Mouse (Mus musculus) urinary bladder, postnatal 4 days (tissue): ENCODE data around the gene Tram1l1.
A peak's percentile ranks its signal among the peaks of the same experiment; 100 is the strongest.
"Not testable (repeated sequence)": the region's sequence is repeated elsewhere in the genome, so short reads cannot be mapped to it uniquely, and the experiment has no call there.

ENCODE experiments used
- DNase-seq, 2 experiments: peaks; one replicate each; pipeline ENCODE4 v3.0.0; 2021 to 2022; ENCODE audit warnings: low spot score in 2 of 2

The Tram1l1 gene

GRCm38 (mm10) chr3:124320821-124321576, at the start of gene Tram1l1:
Tram1l1 (plus strand) TSS chr3:124320855.
- DNase-seq: peak; percentile 47 to 61

GRCm38 (mm10) chr3:124271229-124271628, 49.4 kb upstream of the Tram1l1 start:
- no peak for DNase-seq

DNA sequence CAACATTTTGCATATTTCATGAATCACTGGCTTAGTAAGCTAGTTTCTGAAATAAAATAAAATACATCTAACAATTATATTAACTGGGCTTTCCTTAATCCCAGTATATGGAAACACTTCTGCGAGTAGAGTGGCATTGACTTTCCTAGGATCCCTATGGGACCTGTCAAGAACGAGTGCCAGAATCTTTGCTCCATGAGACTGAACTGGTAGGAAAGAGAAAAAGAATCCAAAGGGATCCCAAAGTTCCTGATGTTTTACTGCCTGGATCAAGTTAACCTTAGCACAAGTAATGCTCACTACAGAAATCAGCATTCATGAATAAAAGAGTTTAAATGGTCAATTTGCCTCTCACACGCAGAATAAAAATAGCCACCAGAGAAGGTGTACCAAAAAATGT, 49.0 kb upstream of the Tram1l1 start:
- no peak for DNase-seq

DNA sequence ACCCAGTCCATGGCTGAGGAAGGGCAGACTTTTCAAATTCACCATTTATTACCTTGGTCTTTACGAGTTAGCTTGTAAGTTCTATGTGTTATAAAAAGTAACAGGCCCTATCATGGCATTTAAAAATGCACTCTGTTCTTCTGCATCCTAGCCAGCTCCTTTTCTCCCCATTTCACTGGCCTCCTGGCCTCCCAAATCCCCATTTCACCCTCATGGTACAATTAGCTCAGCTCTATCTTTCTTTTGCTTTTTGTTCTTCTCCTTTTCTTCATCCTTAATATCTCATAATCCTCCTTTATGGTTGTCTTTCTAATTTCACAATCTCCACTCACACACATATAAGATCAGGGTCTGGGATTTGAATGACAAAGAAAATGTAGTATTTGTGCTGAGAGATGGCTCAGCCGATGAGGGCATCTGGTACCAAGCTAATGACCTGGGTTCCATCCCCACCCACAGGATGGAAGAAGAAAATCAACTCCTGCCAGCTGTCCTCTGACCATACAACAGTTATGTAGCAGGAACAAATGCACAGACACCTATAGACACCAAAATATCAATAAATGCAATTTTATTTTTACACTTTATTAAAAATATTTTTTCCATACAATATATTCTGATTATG, 48.1 kb upstream of the Tram1l1 start:
- no peak for DNase-seq

- DNase-seq: not testable (repeated sequence)
Observed at GRCm38 (mm10) chr3:124274928-124275609, 45.6 kb upstream of the Tram1l1 start.

GRCm38 (mm10) chr3:124288936-124289335, 31.7 kb upstream of the Tram1l1 start:
- DNase-seq: not testable (repeated sequence)

- DNase-seq: no peak
Observed at GRCm38 (mm10) chr3:124319254-124319653, 1.4 kb upstream of the Tram1l1 start.

GRCm38 (mm10) chr3:124320398-124320797, 257 bp upstream of the Tram1l1 start:
- DNase-seq: no peak

DNA sequence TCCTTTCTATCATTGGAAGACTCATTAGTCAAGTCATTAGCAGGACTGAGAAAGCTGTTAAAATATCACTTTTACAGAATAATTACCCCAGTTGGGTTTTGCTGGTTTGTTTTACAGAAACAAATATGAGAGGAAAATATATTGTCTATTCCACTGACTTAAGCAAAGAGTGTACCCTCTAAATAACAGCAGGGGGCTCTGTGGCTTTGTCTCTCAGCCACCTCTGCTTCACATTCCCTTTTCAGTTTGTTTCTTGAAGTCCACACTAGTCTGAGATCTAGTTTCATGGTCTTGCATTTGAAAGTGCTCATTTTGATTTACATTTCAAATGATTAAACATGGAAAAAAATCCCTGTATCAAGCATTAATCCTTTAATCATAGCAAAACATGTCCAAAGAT, 25.8 kb downstream of the Tram1l1 start:
- no peak for DNase-seq

DNA sequence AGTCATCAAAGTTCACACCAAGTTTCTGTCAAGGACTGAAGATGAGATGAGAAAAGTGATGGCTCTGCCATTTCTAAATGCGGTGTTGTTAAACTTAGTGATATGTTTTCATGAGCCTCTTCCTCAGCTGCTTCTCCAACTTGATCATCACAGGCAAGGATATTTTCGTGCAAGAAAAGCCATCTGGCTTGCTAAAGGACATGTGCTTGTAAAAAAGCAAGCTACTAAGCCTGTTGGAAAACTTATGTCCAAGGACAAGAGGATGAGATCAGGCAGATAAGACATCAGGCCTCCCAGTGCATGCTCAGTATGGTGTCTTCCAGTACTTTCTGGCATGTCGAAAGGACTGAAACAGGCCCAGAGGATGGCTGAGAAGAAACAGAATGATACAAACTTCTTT, 36.9 kb downstream of the Tram1l1 start:
- DNase-seq: no peak

- no peak for DNase-seq
Observed at GRCm38 (mm10) chr3:124372031-124372430, 51.4 kb downstream of the Tram1l1 start.
